Mouse (Mus musculus): Measurements from ENCODE around the gene Rnf111. TPM values are rescaled to one million over a fixed set of nuclear protein-coding genes. Genes with fewer than 3 reads are reported as not detected.
A peak's percentile ranks its signal among the peaks of the same experiment; 100 is the strongest.

Gene Rnf111
- polyA plus RNA-seq, 1 experiment from 2014 or later, result 32.4 TPM

- ATAC-seq (ENCODE audit: low read depth), result no peak
- H3K4me2 ChIP-seq (ENCODE audit: low read depth, low read length), result no peak overlapping the region
- no peaks in the 10 kb centered on the region for H3K27me3 ChIP-seq (ENCODE audit: control insufficient read depth, insufficient read depth, low read length)
- no peak overlapping the region for H3K4me3 ChIP-seq (ENCODE audit: low read depth, low read length)
- no peak overlapping the region for H3K27ac ChIP-seq (ENCODE audit: low read depth, low read length)
- no peaks in the 10 kb centered on the region for H3K9me3 ChIP-seq (ENCODE audit: control insufficient read depth, low read length)
- no peak overlapping the region for H3K9ac ChIP-seq (replicated peaks; ENCODE audit: low read depth, low read length)
- 77% methylated on average over 10 of the region's 10 CpGs for WGBS
- no peaks in the 10 kb centered on the region for H3K36me3 ChIP-seq (ENCODE audit: control insufficient read depth, insufficient read depth, low read length)
- H3K4me1 ChIP-seq (ENCODE audit: control insufficient read depth, insufficient read depth, low read length), result no peaks in the 10 kb centered on the region
Observed at GRCm38 (mm10) chr9:70383750-70384149, 119.8 kb downstream of the Rnf111 start.

DNA sequence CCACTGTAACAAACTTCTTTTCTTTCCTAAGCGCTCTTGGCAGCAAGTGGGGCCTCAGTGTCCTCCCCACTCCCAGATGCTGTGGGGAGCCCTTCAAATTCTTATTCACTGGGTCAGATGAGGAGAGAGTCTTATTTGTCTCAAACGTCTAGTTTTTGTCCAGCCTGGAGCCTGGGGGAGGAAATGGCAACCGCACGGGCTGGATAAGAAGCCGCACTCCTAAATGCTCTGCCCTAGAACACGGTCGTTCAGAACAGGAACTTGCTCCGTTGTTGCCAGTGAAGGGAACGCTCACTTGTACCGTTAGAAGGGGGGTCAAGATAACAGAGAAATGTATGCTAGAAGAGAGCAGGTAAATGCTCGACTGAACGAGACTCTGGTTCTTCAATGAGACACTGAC, 121.4 kb downstream of the Rnf111 start:
- Histone ChIP-seq H3K36me3 (ENCODE audit: control insufficient read depth, insufficient read depth, low read length) (no peaks in the 10 kb centered on the region), H3K27me3 (ENCODE audit: control insufficient read depth, insufficient read depth, low read length) (no peaks in the 10 kb centered on the region), H3K9ac (replicated peaks; ENCODE audit: low read depth, low read length) (no peak overlapping the region), H3K4me2 (ENCODE audit: low read depth, low read length) (no peak overlapping the region), H3K9me3 (ENCODE audit: control insufficient read depth, low read length) (no peaks in the 10 kb centered on the region), H3K27ac (ENCODE audit: low read depth, low read length) (no peak overlapping the region), H3K4me1 (ENCODE audit: control insufficient read depth, insufficient read depth, low read length) (no peaks in the 10 kb centered on the region), H3K4me3 (ENCODE audit: low read depth, low read length) (no peak overlapping the region)
- ATAC-seq (ENCODE audit: low read depth), result no peak
- 78% methylated on average over 12 of the region's 12 CpGs for WGBS

DNA sequence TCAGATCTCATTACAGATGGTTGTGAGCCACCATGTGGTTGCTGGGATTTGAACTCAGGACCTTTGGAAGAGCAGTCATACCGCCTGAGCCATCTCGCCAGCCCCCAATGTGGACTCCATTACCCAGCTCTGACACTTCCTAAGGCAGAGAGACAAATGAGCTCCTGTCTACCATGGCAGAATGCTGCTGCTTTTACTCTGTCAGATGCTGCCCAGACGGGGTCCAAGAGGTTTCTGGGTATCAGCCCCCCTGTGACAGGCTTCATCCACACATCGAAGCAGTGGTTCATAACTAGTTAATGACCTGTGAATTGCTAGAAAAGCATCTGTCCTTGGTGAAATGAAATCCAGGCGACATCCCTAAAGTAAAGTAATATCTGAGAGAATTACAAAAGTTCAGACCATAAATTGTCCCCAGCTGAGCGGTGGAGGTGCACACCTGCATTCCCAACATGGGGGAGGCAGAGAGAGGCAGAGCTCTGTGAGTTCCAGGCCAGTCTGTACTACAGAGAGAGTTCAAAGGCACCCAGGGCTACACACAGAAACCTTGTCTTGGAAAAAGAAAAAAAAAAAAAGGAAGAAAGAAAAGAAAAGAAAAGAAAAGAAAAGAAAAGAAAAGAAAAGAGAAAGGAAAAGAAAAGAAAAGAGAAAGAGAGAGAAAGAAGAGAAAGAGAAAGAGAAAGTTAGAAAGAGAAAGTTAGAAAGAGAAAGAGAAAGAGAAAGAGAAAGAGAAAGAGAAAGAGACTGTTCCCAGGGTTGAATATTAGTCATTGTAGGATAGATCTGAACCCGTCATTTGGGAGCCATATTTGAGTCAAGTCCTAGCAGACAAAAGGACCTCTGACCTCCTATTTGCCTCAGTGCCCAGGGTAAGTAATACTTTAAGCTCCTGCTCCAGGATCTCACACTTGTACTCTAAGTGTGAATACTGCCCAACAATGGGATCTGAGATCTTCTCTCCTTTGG, 123.7 kb downstream of the Rnf111 start:
- Histone ChIP-seq H3K9me3 (ENCODE audit: control insufficient read depth, low read length) (no peaks in the 10 kb centered on the region), H3K9ac (replicated peaks; ENCODE audit: low read depth, low read length) (no peak overlapping the region), H3K27ac (ENCODE audit: low read depth, low read length) (no peak overlapping the region), H3K36me3 (ENCODE audit: control insufficient read depth, insufficient read depth, low read length) (no peaks in the 10 kb centered on the region), H3K4me1 (ENCODE audit: control insufficient read depth, insufficient read depth, low read length) (no peaks in the 10 kb centered on the region), H3K27me3 (ENCODE audit: control insufficient read depth, insufficient read depth, low read length) (no peaks in the 10 kb centered on the region), H3K4me2 (ENCODE audit: low read depth, low read length) (no peak overlapping the region), H3K4me3 (ENCODE audit: low read depth, low read length) (no peak overlapping the region)
- no peak for ATAC-seq (ENCODE audit: low read depth)
- 76% methylated on average over 7 of the region's 7 CpGs for WGBS

Small RNA genes within 50 kb of the gene (microRNA-seq; reads per million reads assigned to microRNA genes)
- gene Mir5626, result 4.6 reads per million, percentile 8 among the genes with 10 or more reads in this experiment

Other genes starting within 250 kb of the Rnf111 start
- 11.5 and 17.6 TPM in 2 replicates for gene Ccnb2, start 82.2 kb downstream of the Rnf111 start, polyA plus RNA-seq (2014; fragmentation: Nextera tagmentation; extraction: Ambion mirVana)
- gene Sltm, start 39.0 kb upstream of the Rnf111 start, polyA plus RNA-seq (2014; fragmentation: Nextera tagmentation; extraction: Ambion mirVana), result 74.4 and 74.9 TPM in 2 replicates
- gene Gm10642, start 152.5 kb upstream of the Rnf111 start, polyA plus RNA-seq (2014; fragmentation: Nextera tagmentation; extraction: Ambion mirVana), result 0.27 and 0.33 TPM in 2 replicates
- gene Mindy2, start 153.4 kb upstream of the Rnf111 start, polyA plus RNA-seq (2014; fragmentation: Nextera tagmentation; extraction: Ambion mirVana), result 20.4 and 24.1 TPM in 2 replicates
- gene Adam10, start 175.3 kb upstream of the Rnf111 start, polyA plus RNA-seq (2014; fragmentation: Nextera tagmentation; extraction: Ambion mirVana), result 48.6 and 69.6 TPM in 2 replicates